Mouse (Mus musculus) hindbrain, embryonic 15.5 days (tissue): ENCODE results near the gene Mmachc. TPM values are rescaled to one million over a fixed set of nuclear protein-coding genes. Genes with fewer than 3 reads are reported as not detected.
A peak's percentile ranks its signal among the peaks of the same experiment; 100 is the strongest.

Experiments
- ATAC-seq: fragments of 200-750 bp; cut with Nextera tagmentation; 2 replicates; pipeline ENCODE4 v1.8.0; 2017; ENCODE audit warnings: low read depth, moderate number of reproducible peaks, moderate TSS enrichment; ENCODE audit not compliant: low FRiP score
- H3K27ac ChIP-seq: fragments of 300-500 bp; sonication (generic); replicated peaks from 2 replicates; pipeline ENCODE4 v1.5.1; 2015; ENCODE audit warnings: mild to moderate bottlenecking, inconsistent platforms
- H3K27me3 ChIP-seq: fragments of 300-500 bp; sonication (generic); 2 replicates; pipeline ENCODE4 v1.6.1; 2015; ENCODE audit warnings: control low read depth, inconsistent platforms
- H3K36me3 ChIP-seq: fragments of 300-500 bp; sonication (generic); 2 replicates; pipeline ENCODE4 v1.6.1; 2015; ENCODE audit warnings: control low read depth, inconsistent platforms
- H3K4me1 ChIP-seq: fragments of 300-500 bp; sonication (generic); replicated peaks from 2 replicates; pipeline ENCODE4 v1.6.1; 2015; ENCODE audit warnings: control low read depth, inconsistent platforms
- H3K4me2 ChIP-seq: fragments of 300-500 bp; sonication (generic); 2 replicates; pipeline ENCODE4 v1.6.1; 2015; ENCODE audit warnings: moderate library complexity, mild to moderate bottlenecking, inconsistent platforms
- H3K4me3 ChIP-seq: fragments of 300-500 bp; sonication (generic); 2 replicates; pipeline ENCODE4 v1.5.1; 2015; ENCODE audit warnings: mild to moderate bottlenecking, inconsistent platforms
- H3K9ac ChIP-seq: fragments of 300-500 bp; sonication (generic); 2 replicates; pipeline ENCODE4 v1.6.1; 2015; ENCODE audit warnings: inconsistent platforms
- H3K9me3 ChIP-seq: fragments of 300-500 bp; sonication (generic); 2 replicates; pipeline ENCODE4 v1.6.1; 2016; ENCODE audit warnings: control low read depth, inconsistent platforms
- WGBS: fragments of 180-500 bp; shearing (Covaris S2); methylation state at CpG from one replicate; pipeline ENCODE4 v1.1.7; 2015; 5-methylcytosine and 5-hydroxymethylcytosine counted together
- polyA plus RNA-seq: library from polyadenylated mRNA; unstranded; fragments of >200 nt; fragmentation: Nextera tagmentation; extraction: Ambion mirVana; gene quantifications from 2 replicates; pipeline ENCODE4 v1.2.1, GENCODE M21; 2015

Mmachc gene
- polyA plus RNA-seq, 1 experiment from 2014 or later, result 23.2 TPM

GRCm38 (mm10) chr4:116720343-116721097, 12.3 kb upstream of the Mmachc start, which contains the start of gene Tesk2:
Gene Tesk2, plus strand, starts transcription at chr4:116720948.
- Histone ChIP-seq H3K27me3 (0 out of 2 replicates have a peak, but pooled peaks cover 3% of the 10 kb centered on the region), H3K9me3 (no peaks in the 10 kb centered on the region), H3K9ac (peak within 1 kb of the TSS; percentile 62), H3K4me2 (peak within 1 kb of the TSS; percentile 96), H3K27ac (peak within 1 kb of the TSS; percentile 55), H3K36me3 (no peaks in the 10 kb centered on the region), H3K4me3 (peak within 1 kb of the TSS; percentile 86), H3K4me1 (peaks cover 11% of the 10 kb centered on the region)
- ATAC-seq, result peak; percentile 99
- WGBS, result under 1% methylated on average over 34 of the region's 34 CpGs

- Histone ChIP-seq H3K36me3 (no peaks in the 10 kb centered on the region), H3K27me3 (0 out of 2 replicates have a peak, but pooled peaks cover 3% of the 10 kb centered on the region), H3K9me3 (no peaks in the 10 kb centered on the region), H3K9ac (no peak overlapping the region), H3K4me3 (no peak overlapping the region), H3K4me2 (no peak overlapping the region), H3K4me1 (peaks cover 11% of the 10 kb centered on the region), H3K27ac (no peak overlapping the region)
- 13% methylated on average over 3 of the region's 3 CpGs for WGBS
- ATAC-seq, result no peak
Measured at GRCm38 (mm10) chr4:116719396-116719795, 11.2 kb upstream of the Mmachc start.

- Histone ChIP-seq H3K9me3 (no peaks in the 10 kb centered on the region), H3K4me2 (no peak overlapping the region), H3K4me1 (peaks cover 12% of the 10 kb centered on the region), H3K27me3 (no peaks in the 10 kb centered on the region), H3K27ac (no peak overlapping the region), H3K36me3 (no peaks in the 10 kb centered on the region), H3K4me3 (no peak overlapping the region), H3K9ac (no peak overlapping the region)
- 83% methylated on average over 1 of the region's 1 CpGs for WGBS
- ATAC-seq, result no peak
Measured at GRCm38 (mm10) chr4:116712536-116712935, 4.3 kb upstream of the Mmachc start.

- WGBS, result 100% methylated on average over 2 of the region's 2 CpGs
- no peaks in the 10 kb centered on the region for H3K9me3 ChIP-seq
- peaks cover 16% of the 10 kb centered on the region for H3K4me1 ChIP-seq
- H3K27ac ChIP-seq, result no peak overlapping the region
- H3K36me3 ChIP-seq, result no peaks in the 10 kb centered on the region
- H3K9ac ChIP-seq, result no peak overlapping the region
- H3K4me2 ChIP-seq, result no peak overlapping the region
- ATAC-seq, result no peak
- no peaks in the 10 kb centered on the region for H3K27me3 ChIP-seq
- H3K4me3 ChIP-seq, result no peak overlapping the region
Measured at GRCm38 (mm10) chr4:116710154-116710553, 1.9 kb upstream of the Mmachc start.

- Histone ChIP-seq H3K27me3 (no peaks in the 10 kb centered on the region), H3K4me2 (peak overlapping the region; percentile 76), H3K9ac (peak overlapping the region; percentile 24), H3K36me3 (0 out of 2 replicates have a peak, but pooled peaks cover 2% of the 10 kb centered on the region), H3K4me3 (peak overlapping the region; percentile 53), H3K4me1 (peaks cover 16% of the 10 kb centered on the region), H3K27ac (no peak overlapping the region), H3K9me3 (no peaks in the 10 kb centered on the region)
- ATAC-seq, result no peak
- WGBS, result 9% methylated on average over 9 of the region's 9 CpGs
Measured at GRCm38 (mm10) chr4:116708791-116709390, 685 bp upstream of the Mmachc start.

- Histone ChIP-seq H3K9me3 (no peaks in the 10 kb centered on the region), H3K9ac (peak overlapping the region; percentile 57), H3K4me1 (peaks cover 16% of the 10 kb centered on the region), H3K4me2 (peak overlapping the region; percentile 61), H3K4me3 (peak overlapping the region; percentile 53), H3K27me3 (no peaks in the 10 kb centered on the region), H3K36me3 (0 out of 2 replicates have a peak, but pooled peaks cover 7% of the 10 kb centered on the region), H3K27ac (0 out of 2 replicates have a peak overlapping the region, but pooled peaks have one; percentile 71)
- WGBS, result 21% methylated on average over 9 of the region's 9 CpGs
- no peak for ATAC-seq
Measured at GRCm38 (mm10) chr4:116707666-116708065, 540 bp downstream of the Mmachc start.

GRCm38 (mm10) chr4:116703804-116704203, 4.4 kb downstream of the Mmachc start:
- WGBS, result 38% methylated on average over 6 of the region's 6 CpGs
- ATAC-seq, result no peak
- no peak overlapping the region for H3K27ac ChIP-seq
- H3K9me3 ChIP-seq, result no peaks in the 10 kb centered on the region
- no peak overlapping the region for H3K9ac ChIP-seq
- peaks cover 12% of the 10 kb centered on the region; the same call in 1 of the 2 replicates for H3K36me3 ChIP-seq
- H3K27me3 ChIP-seq, result no peaks in the 10 kb centered on the region
- H3K4me1 ChIP-seq, result peaks cover 7% of the 10 kb centered on the region
- no peak overlapping the region for H3K4me2 ChIP-seq
- no peak overlapping the region for H3K4me3 ChIP-seq

GRCm38 (mm10) chr4:116700964-116701363, 7.2 kb downstream of the Mmachc start:
- ATAC-seq, result no peak
- H3K4me3 ChIP-seq, result no peak overlapping the region
- no peaks in the 10 kb centered on the region for H3K9me3 ChIP-seq
- no peak overlapping the region for H3K27ac ChIP-seq
- no peak overlapping the region for H3K4me2 ChIP-seq
- H3K9ac ChIP-seq, result no peak overlapping the region
- H3K4me1 ChIP-seq, result no peaks in the 10 kb centered on the region
- WGBS, result 90% methylated on average over 1 of the region's 1 CpGs
- peaks cover 19% of the 10 kb centered on the region; the same call in 1 of the 2 replicates for H3K36me3 ChIP-seq
- H3K27me3 ChIP-seq, result no peaks in the 10 kb centered on the region

- Histone ChIP-seq H3K9ac (no peak overlapping the region), H3K4me1 (no peaks in the 10 kb centered on the region), H3K27ac (no peak overlapping the region), H3K4me3 (no peak overlapping the region), H3K4me2 (no peak overlapping the region), H3K9me3 (no peaks in the 10 kb centered on the region), H3K36me3 (peaks cover 26% of the 10 kb centered on the region; the same call in 1 of the 2 replicates), H3K27me3 (no peaks in the 10 kb centered on the region)
- no peak for ATAC-seq
- 84% methylated on average over 2 of the region's 2 CpGs for WGBS
Measured at GRCm38 (mm10) chr4:116698693-116699342, 9.4 kb downstream of the Mmachc start.

- H3K27ac ChIP-seq, result no peak overlapping the region
- H3K9me3 ChIP-seq, result no peaks in the 10 kb centered on the region
- WGBS, result 79% methylated on average over 2 of the region's 2 CpGs
- H3K4me3 ChIP-seq, result no peak overlapping the region
- H3K36me3 ChIP-seq, result peaks cover 44% of the 10 kb centered on the region
- no peaks in the 10 kb centered on the region for H3K27me3 ChIP-seq
- ATAC-seq, result no peak
- H3K4me2 ChIP-seq, result no peak overlapping the region
- no peak overlapping the region for H3K9ac ChIP-seq
- no peaks in the 10 kb centered on the region for H3K4me1 ChIP-seq
Measured at GRCm38 (mm10) chr4:116693785-116694184, 14.4 kb downstream of the Mmachc start.

- Histone ChIP-seq H3K4me2 (no peak overlapping the region), H3K36me3 (peaks cover 38% of the 10 kb centered on the region), H3K27me3 (no peaks in the 10 kb centered on the region), H3K9ac (no peak overlapping the region), H3K9me3 (no peaks in the 10 kb centered on the region), H3K4me1 (peaks cover 2% of the 10 kb centered on the region; the same call in 1 of the 2 replicates), H3K4me3 (no peak overlapping the region), H3K27ac (no peak overlapping the region)
- ATAC-seq, result no peak
- 89% methylated on average over 2 of the region's 2 CpGs for WGBS
Measured at GRCm38 (mm10) chr4:116692146-116692545, 16.1 kb downstream of the Mmachc start.
